Mouse (Mus musculus): ENCODE results near the gene Gm47289.

- TF ChIP-seq CTCF (IDR thresholded peaks at IDR 0.05; ENCODE audit: low read depth, low read length) (no peak), POLR2A (IDR thresholded peaks at IDR 0.05; ENCODE audit: extremely low read depth, insufficient read depth, low read length) (no peak)
Observed at GRCm38 (mm10) chr9:119199151-119199861, 40.3 kb downstream of the Gm47289 start.
